Mouse (Mus musculus) mature B cell (primary cell): ENCODE measurements around the gene Ctrc.

Experiments used
- in situ Hi-C: fragments of 300-500 bp; cut with MboI; formaldehyde crosslinking; loops from 2 replicates; pipeline ENCODE4 v1.14.3; 2019

Ctrc gene

DNA sequence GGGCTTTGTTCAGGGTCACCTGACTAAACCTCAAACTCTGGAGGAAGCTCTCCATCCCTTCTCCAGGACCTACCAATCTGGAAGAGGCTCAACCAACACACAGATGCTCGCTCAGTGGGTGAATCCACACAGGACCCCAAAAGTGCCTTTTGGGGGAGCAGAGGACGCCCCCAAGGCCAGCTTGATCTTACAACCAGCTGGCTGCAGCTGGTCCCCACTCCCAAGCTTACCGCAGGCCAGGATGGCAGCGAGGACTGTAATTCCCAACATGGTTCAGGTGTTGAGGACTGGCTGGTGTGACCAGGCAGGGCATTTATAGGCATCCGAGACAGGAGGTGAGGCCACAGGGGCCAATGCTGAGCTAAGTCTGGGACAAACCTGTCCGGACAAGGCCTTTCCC is at the start of gene Ctrc:
Gene Ctrc, minus strand, starts transcription at position 361 of the 400 bp plus-strand sequence.
- in situ Hi-C loops = no loop called here

DNA sequence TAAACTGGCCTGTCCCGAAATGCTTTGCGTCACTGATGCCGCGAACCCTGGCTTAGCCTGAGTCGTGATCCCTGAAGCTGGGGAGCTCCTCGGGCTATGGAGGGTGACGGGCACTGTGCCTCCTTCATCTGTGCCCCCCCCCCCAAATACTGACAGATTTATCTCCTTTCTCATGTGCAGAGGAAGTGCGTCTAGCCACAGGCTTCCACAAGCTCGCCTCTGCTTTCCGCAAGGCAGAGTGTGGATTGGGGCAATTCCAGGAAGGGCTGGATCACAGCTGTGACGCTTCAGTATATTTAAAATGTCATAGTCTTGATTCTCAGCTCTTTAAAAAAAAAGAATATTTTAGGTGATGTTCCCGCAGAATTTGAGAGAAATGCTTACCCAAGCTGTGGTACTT is 49.6 kb upstream of the Ctrc start:
- in situ Hi-C loops = no loop called here

DNA sequence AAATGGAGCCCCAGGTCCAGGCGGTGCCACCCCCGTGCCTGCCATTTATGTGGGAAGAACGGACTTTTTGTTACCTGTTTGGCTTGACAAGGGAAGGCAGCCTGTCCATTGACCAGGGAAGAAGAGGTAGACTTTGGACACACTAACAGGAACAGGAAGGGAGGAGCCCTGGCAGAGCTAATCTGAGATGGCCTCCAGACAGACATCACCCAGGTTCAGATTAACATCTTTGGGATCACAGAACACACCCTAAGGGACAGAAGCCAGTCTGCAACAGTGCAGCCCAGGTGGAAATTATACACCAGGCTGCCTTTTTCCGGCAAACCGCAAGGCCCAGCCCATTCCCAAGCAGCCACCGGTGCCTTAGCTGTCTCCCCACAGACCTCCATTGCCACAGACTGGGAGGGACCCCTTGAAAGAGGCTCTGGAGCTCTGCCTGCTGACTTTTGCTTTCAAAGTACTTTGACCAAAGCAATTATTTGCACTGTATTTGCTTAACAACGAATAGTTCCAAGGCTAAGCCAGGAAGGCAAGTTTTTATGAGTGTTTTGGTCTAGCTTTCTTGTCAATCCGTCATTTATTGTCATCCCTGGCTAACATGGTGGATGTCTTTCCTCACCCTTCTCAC is 47.1 kb upstream of the Ctrc start:
- in situ Hi-C loops = no loop called here

DNA sequence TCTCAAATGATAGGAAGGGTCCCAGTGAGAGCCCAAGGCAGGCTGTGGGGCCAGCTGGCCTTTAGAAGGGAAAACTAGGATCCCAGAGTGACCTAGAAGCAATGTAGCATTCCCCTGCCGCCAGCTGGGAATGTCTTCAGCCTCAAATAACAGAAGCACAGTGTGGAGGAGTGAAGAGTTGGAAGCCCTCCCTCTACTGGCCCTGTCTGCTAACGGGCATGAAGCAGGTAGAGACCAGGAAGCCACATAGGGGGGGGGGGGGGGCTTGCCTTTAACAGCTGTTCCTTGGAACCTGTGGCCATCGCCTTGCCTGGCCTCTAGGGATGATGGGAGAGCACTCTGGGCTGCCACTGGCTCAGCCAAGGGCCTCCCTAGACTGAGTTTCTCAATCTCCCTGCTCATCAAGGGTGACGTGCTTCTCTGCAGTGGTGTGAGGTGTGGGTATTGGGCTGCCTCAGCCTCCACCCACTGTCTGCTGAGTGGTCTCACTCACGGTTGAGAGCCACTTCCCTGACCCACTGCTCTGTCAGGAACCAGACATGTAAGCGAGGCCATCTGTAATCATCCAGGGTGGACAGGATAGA is 40.3 kb upstream of the Ctrc start:
- in situ Hi-C loops = no loop called here

DNA sequence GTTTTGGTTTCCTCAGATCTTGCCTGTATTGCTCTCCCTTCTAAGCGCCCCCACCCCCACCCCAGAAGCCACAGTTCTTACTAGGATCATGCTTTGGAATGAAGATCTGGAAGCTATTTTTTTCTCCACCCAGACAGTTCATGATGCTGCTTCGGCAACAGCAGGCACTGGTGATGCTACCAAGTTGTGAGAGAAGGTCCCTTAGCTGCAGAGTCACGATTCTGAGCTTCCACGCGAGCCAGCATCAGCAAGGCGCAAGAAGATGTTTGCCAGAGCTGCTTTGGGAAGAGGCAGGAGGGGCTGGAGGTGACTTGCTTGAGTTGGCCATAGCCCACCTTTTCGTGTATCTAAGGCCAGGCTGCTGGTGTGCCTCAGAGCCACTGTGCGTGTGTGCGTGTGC is 39.3 kb upstream of the Ctrc start:
- in situ Hi-C loops = no loop called here

DNA sequence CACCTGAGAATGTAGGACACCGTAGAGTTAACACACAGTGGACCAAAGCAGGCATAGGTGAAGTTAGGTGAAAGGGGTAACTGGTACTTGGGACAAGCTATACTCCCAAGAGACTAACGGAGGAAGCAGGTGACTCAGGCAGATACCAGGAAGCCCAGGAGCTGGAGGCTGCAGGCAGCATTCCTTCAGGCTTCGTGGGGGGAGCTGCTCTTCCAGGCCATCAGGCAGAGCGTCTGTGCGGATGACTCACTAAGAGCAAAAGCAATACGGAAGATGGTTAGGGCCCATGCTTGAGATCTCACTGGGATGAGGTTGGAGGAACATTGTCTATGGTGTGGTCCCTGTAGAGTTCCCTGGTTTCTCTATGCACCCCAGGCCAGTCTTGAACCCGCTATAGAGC is 36.7 kb upstream of the Ctrc start:
- in situ Hi-C loops = no loop called here

DNA sequence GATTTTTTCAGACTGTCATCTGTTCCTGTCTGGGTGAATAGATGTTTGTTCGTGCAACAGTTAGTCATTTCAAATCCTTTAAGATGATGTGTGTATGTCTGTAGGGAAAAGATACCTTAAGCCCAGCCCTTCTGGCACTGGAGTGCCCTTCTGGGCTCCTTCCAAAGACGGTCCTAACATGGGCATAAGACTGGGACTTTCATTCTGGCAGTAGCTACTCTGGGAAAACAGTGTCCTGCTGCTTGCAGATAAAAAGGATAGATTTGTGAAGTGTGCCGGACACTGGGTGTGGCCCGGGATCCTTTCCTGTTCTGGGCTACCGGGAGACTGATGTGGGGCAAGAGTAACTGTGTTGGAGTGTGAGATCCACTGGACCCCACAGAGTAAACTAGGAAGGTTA is 35.8 kb upstream of the Ctrc start:
- in situ Hi-C loops = no loop called here

DNA sequence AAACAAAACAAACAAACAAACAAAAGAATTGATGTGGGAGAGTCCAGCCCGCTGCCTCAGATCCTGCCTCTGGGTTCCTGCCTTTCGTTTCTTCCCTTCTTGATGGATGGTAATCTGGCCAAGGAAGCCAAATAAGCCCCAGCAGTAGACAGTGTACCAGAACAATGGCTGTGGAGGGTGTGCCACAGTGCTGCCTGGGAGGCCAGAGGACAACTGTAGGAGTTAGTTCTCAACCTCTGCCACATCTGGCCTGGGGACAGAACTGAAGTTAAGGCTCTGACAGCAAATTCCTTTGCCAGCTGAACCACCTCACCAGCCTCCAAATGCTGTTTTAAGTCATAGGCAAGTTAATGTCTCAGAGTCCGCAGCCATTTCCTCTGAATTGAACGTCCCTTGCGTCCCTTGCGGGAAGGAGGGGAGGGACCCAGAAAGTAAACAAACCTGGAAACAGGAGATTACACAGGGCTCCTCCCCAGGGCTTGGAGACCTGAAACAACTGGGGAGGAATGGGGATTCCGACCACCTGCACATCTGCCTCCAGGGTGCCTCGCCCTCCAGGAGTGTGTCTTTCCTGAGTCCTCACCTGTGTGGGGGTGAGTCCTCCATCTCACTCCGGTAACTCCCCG is 35.2 kb upstream of the Ctrc start:
- in situ Hi-C loops = no loop called here

DNA sequence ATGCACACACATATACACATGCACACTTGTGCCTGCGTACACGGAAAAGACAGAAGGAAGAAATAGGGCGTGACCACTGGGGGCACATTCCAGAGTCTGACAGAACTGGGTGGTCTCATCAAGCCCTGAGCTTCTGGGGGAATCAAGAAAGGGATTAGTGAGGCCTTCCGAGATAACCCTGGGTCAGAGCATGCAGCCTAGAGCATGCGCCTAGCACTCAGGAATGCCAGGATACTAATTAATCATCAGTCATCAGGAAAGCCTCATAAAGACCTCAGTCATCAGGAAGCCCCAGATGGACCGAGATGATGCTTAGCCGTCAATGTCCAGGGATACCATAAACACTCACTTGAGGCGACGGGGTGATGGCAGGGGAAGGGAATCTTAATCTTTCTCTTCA is 33.7 kb upstream of the Ctrc start:
- in situ Hi-C loops = no loop called here

DNA sequence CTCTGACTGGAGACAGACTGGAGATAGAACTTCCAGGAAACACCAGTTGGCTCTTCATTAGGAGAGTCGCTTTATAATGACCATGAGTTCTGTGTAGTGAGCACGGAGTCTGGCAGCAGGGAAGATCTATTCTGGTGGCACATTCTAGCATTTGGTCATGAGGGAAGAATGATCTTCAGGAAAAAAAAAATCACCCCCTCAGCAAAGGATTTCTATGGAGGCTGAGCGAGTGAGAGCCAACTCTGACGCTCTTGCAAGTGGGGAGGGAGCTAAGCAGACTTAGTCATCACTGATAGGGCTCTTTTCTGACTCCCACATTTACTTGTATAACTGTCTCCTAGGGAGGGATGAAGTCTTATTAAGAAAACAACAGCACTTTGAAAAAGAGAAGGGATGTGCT is 32.9 kb upstream of the Ctrc start:
- in situ Hi-C loops = no loop called here

DNA sequence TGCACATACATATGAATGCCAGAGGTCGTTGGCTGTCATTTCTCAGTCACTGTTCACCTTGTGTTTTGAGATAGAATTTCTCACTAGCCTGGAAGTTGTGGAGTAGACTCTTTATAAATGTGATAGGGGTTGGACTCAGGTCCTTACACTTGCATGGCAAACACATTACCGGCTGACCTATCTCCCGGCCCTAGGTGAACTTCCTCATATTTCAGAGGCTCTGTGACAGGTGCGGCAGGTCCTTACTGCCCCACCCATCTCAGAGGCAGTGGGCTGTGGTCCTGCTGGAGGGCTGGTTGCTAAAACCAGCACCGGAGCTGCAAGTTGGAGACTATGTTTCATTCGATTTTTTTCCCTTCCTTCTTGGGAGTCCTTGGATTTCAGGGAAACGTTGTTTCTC is 32.5 kb upstream of the Ctrc start:
- in situ Hi-C loops = no loop called here

DNA sequence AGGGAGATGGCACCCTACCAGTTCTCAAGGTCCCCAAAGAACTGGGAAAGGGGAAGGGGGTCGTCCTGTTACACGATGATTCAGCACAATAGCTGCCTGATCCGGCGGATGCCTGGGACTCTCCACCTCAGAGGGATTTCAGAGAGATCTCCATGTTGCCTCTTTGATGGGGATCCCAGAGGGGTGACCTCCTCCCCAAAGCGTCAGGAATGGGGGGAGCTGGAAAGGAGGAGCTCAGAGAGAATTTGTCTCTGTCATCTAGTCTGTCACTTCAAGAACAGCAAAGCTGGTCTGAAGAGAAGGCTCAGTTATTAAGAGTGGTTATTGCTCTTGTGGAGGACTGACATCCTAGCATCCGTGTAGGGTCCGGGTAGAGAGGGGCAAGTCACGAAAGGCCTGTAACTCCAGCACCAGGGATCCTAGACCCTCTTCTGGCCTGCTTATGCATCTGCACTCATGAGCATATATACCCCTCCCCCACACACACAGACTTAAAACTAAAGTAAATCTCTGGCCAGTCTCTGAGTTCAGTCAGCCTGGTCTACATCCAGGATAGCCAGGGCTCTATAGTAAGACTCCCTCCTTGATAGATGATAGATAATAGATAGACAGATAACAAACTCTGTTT is 29.4 kb upstream of the Ctrc start:
- in situ Hi-C loops = no loop called here

DNA sequence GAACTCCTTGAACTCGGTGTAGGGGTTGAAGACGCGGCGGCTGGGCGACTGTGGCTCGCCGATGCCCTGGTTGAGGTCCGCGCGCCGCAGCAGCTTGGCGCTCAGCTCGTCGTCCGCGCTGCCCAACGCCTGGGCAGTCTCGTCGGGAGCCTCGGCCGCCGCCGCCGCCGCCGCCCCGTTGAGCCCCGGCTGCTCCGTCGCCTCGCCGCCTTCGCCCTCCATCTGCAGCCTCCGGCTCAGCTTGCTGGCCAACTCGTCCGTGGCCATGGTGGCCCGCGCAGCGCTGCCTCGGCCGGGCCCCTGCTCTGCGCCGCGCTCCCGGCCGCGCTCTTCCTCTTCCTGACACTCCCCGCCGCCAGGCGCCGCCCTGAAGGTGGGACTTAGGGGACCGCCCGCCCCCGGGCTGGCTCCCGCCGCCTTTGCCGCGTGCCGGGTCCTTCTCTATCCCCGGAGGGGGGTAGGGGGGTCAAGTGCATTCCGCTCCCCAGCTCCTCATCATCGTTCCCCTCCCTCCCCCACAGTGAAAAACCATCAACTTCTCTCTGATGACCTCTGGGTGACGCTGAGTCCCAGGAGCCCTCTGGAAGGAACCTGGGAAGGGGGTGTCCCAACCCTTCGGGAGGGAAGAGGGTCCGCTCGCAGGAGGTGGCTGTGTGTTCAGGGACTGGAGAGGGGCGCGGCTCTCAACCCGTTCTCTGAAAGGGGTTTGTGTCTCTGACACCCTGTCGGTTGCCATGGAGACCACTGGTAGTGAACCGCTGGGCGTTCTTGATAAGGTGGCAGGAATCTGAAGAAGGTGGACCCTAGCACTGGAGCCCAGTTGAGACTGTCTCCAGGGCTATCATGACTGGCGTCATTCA is 28.7 kb upstream of the Ctrc start, which contains the start of gene Efhd2:
Gene Efhd2, minus strand, starts transcription at position 320 of the 860 bp plus-strand sequence.
- in situ Hi-C loops = no loop called here

DNA sequence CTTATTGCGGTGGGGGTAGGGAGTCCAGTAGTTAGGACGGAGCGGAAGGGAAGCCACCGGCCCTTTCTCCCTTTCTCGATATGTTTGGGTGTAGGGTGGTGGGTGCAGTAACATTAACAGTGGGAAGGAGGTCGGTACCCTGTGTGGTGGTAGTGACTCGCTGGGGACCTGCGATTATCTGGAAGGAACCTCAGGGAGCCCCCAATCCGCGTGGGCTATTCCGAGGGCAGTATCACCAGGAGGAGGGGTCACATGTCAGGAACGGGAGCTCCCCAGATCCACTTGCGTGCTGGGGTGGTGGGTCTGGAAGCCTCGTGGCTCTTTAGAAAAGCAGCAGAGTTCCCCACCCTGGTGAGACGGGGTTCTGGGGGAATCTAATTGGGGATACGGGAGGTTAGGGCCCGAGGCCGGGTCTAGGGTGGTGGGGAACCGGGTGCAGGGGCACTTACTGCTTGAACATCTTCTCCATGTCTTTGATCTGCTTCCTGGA is 28.0 kb upstream of the Ctrc start:
- in situ Hi-C loops = no loop called here

DNA sequence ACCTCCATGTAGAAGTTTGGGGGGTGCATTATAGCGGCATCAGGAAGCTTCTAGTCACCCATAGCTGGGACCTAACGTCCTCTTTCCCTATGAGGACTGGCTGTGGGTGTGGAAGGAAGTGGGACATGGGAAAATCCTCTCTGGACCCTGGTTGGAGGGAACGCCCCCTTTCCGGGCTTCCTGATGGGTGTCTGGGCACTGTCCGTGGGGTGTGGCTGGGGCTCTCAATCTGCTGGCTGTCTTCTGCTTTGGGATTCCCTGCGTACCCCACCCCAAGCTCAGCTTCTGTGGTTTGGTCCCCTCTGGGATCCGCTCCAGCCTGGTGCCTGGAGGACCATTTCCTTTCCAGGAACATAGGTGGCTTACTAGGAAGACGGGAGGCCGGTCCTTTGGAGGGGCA is 26.8 kb upstream of the Ctrc start:
- in situ Hi-C loops = no loop called here

DNA sequence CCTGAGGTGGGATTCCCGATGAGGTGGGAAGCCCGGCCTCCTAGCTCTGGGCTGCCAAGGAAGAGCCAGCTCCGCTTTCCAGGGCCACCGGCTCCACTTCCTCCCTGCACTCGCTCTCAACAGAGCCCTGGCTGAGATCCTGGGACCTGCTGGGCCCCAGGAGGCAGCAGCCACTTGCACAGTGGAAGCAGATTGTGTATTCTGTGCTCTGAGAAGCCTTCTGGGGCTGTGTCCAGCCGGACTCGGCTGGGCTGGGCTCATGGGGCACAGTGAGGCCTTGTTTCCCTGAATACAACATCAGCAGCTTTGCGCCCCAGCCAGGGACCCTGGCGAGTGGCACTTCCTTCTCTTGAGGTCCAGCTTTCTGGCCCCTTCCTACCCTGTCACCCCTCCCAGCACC is 25.8 kb upstream of the Ctrc start:
- in situ Hi-C loops = no loop called here

DNA sequence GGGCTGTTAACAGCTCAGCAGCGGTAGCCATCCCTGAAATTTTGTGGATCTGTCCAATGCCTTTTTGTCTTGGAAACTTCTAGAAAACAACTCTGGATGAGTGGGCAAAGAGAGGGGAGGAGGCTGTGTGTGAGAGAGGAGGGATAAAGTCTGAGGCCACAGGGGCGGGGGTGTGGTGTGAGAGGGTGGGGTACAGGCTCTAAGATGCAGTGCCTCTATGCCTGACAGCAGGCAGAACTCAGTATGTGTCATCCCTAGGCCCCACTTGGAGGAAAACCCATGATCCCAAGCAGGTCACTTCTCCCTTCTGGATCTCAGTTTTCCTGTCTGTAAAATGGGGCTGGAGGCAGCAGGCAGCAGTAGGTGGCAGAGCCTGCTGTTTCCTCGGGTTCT is 25.2 kb upstream of the Ctrc start:
- in situ Hi-C loops = no loop called here

DNA sequence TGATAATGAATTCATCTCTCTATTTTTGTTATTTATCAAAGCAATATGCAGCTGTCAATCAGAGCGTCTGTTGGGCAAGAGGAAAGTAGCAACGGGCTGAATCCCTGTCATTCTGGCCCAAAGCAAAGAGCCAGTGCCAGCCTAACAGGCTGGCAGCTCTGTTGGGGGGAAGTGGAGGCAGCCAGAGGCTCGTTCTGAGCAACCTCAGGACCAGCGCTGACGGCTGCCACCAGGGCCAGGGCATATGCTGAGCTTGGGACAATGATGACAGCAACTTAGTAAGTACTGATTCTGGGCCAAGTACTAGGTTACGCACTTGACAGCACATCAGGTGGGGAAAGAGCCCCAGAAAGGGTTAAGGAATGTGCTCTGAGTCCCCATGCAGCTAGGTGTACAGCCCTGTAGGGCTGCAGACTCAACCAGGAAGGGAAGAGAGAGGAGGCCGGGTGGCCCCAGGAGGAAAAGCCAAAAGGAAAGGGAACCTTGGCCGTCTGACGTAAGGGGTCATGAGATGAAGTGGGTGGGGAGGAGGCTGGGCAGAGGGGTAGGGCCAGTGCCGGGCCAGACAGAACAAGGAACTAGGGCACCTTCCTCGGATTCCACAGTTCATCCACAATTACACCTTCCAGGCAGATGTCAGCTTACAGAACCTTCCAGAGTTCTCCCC is 24.6 kb upstream of the Ctrc start:
- in situ Hi-C loops = no loop called here

DNA sequence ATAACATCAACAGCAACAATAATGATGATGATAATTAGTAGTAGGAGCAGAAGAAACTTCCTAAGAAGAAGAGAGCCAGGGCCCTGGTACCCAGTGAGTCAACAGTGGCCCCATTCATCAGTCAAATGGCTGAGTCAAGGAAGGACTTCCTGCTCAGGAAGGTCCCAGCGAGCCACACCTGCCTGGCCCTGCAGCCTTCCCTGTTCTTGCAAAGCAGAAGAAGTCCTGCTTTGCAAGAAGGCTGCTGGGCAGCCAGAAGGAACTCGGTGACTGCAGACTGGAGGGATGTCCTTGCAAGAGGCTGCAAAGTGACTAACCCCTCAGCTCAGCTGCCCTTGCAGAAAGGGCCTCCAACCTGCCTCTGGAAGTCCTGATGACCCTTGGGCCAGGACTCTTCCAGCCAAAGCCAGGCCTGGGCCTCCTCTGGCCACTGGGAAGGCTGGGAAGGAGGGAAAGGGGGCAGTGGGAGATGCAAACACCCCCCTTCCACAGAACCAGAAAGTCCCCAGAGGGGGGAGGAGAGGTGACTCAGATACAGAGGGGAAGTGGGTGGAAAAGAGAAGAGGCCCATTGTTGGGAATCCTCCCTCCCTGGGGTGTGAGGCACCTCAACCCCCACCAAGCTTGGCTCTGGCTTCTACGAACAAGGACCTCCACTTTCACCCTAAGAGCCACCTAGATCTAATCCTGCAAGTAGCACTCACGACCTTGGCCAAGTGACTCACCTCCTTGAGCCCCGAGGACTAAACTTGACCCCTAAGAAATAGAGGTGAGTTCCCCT is 23.5 kb upstream of the Ctrc start:
- in situ Hi-C loops = no loop called here

DNA sequence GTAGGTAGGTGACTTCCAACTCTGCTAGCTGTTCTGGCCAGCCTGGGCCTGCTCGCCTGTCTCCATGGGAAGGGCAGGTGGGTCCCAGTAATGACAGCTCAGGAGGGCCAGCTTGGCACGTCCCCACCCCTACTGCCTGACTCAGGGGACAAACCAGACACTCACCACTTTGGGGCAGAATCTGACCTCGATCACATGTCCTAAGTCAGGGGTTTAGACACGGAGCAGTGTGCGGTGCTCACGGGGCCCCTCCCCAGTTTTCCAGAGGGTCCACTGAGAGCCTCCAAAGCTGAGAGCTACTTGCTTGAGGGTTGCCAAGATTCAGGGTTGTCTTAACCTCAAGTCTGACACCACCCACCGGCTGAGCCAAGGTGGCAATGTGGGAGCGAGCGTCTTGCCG is 21.9 kb upstream of the Ctrc start:
- in situ Hi-C loops = no loop called here

DNA sequence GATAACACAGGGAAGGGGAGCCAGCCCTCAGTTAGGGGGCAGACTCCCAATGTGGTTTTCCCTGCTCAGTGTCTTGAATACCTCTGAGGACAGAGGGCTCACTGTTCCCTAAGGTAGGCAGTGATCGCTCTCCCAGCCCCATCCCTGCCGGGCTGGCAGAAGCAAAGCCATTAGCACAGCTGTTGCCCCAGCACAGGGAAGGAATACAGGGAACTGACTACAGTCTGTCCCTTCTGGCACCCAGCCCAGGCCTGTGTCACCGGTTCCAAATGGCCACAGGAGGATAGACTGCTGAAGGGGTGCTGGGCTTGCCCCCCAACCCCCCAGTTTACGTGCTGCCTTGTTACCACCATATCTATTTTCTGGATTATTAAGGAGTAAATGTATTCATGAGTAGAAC is 21.3 kb upstream of the Ctrc start:
- in situ Hi-C loops = no loop called here
